Mouse (Mus musculus): ENCODE results near the gene Isoc2b. TPM values are rescaled to one million over a fixed set of nuclear protein-coding genes. Genes with fewer than 3 reads are reported as not detected.

Isoc2b gene
- polyA plus RNA-seq, 1 experiment = 36.2 TPM

Other genes with a start within 250 kb of the Isoc2b start
- gene Tmem86b, start 238.8 kb downstream of the Isoc2b start, polyA plus RNA-seq (2012; ENCODE audit: insufficient read depth, insufficient read length, missing spikeins) = 1.0 and 2.2 TPM in 2 replicates
- 31.0 and 46.4 TPM in 2 replicates for gene Ppp6r1, start 211.2 kb downstream of the Isoc2b start, polyA plus RNA-seq (2012; ENCODE audit: insufficient read depth, insufficient read length, missing spikeins)
- 21.7 and 23.6 TPM in 2 replicates for gene Hspbp1, start 185.2 kb downstream of the Isoc2b start, polyA plus RNA-seq (2012; ENCODE audit: insufficient read depth, insufficient read length, missing spikeins)
- 0.63 TPM in 2 replicates for gene Brsk1, start 179.7 kb downstream of the Isoc2b start, polyA plus RNA-seq (2012; ENCODE audit: insufficient read depth, insufficient read length, missing spikeins)
- gene Tmem150b, start 145.0 kb downstream of the Isoc2b start, polyA plus RNA-seq (2012; ENCODE audit: insufficient read depth, insufficient read length, missing spikeins) = not detected in 2 replicates
- 20.0 and 25.7 TPM in 2 replicates for gene Kmt5c, start 130.1 kb downstream of the Isoc2b start, polyA plus RNA-seq (2012; ENCODE audit: insufficient read depth, insufficient read length, missing spikeins)
- gene Cox6b2, start 117.2 kb downstream of the Isoc2b start, polyA plus RNA-seq (2012; ENCODE audit: insufficient read depth, insufficient read length, missing spikeins) = 7.9 and 17.6 TPM in 2 replicates
- gene Fam71e2, start 99.0 kb downstream of the Isoc2b start, polyA plus RNA-seq (2012; ENCODE audit: insufficient read depth, insufficient read length, missing spikeins) = not detected in 2 replicates
- not detected in 2 replicates for gene Il11, start 87.4 kb downstream of the Isoc2b start, polyA plus RNA-seq (2012; ENCODE audit: insufficient read depth, insufficient read length, missing spikeins)
- gene Tmem190, start 87.3 kb downstream of the Isoc2b start, polyA plus RNA-seq (2012; ENCODE audit: insufficient read depth, insufficient read length, missing spikeins) = not detected in 2 replicates
- 17.0 and 23.3 TPM in 2 replicates for gene Tmem238, start 80.6 kb downstream of the Isoc2b start, polyA plus RNA-seq (2012; ENCODE audit: insufficient read depth, insufficient read length, missing spikeins)
- 347 and 411 TPM in 2 replicates for gene Rpl28, start 77.4 kb downstream of the Isoc2b start, polyA plus RNA-seq (2012; ENCODE audit: insufficient read depth, insufficient read length, missing spikeins)
- gene Ube2s, start 57.7 kb downstream of the Isoc2b start, polyA plus RNA-seq (2012; ENCODE audit: insufficient read depth, insufficient read length, missing spikeins) = 64.5 and 67.8 TPM in 2 replicates
- gene Shisa7, start 25.6 kb downstream of the Isoc2b start, polyA plus RNA-seq (2012; ENCODE audit: insufficient read depth, insufficient read length, missing spikeins) = 0.40 and 0.42 TPM in 2 replicates
- gene Isoc2a, start 6.9 kb upstream of the Isoc2b start, polyA plus RNA-seq (2012; ENCODE audit: insufficient read depth, insufficient read length, missing spikeins) = 55.3 and 59.3 TPM in 2 replicates
- gene Gm36210, start 36.3 kb upstream of the Isoc2b start, polyA plus RNA-seq (2012; ENCODE audit: insufficient read depth, insufficient read length, missing spikeins) = not detected in 2 replicates
- gene Zfp628, start 45.0 kb upstream of the Isoc2b start, polyA plus RNA-seq (2012; ENCODE audit: insufficient read depth, insufficient read length, missing spikeins) = 3.2 and 3.4 TPM in 2 replicates
- 1.8 TPM in 1 of 2 replicates, not detected in the other for gene Nat14, start 51.8 kb upstream of the Isoc2b start, polyA plus RNA-seq (2012; ENCODE audit: insufficient read depth, insufficient read length, missing spikeins)
- 4.9 and 5.5 TPM in 2 replicates for gene Ssc5d, start 55.5 kb upstream of the Isoc2b start, polyA plus RNA-seq (2012; ENCODE audit: insufficient read depth, insufficient read length, missing spikeins)
- 5.4 and 8.1 TPM in 2 replicates for gene Sbk2, start 94.1 kb upstream of the Isoc2b start, polyA plus RNA-seq (2012; ENCODE audit: insufficient read depth, insufficient read length, missing spikeins)
- 0.75 TPM in 1 of 2 replicates, not detected in the other for gene Sbk3, start 100.9 kb upstream of the Isoc2b start, polyA plus RNA-seq (2012; ENCODE audit: insufficient read depth, insufficient read length, missing spikeins)
- 5.3 and 6.3 TPM in 2 replicates for gene Zfp579, start 125.9 kb upstream of the Isoc2b start, polyA plus RNA-seq (2012; ENCODE audit: insufficient read depth, insufficient read length, missing spikeins)
- gene Zfp524, start 144.2 kb upstream of the Isoc2b start, polyA plus RNA-seq (2012; ENCODE audit: insufficient read depth, insufficient read length, missing spikeins) = 12.4 and 19.4 TPM in 2 replicates
- 10.5 and 11.9 TPM in 2 replicates for gene Fiz1, start 144.4 kb upstream of the Isoc2b start, polyA plus RNA-seq (2012; ENCODE audit: insufficient read depth, insufficient read length, missing spikeins)
- not detected in 2 replicates for gene Gm44973, start 145.2 kb upstream of the Isoc2b start, polyA plus RNA-seq (2012; ENCODE audit: insufficient read depth, insufficient read length, missing spikeins)
- gene Zfp865, start 150.1 kb upstream of the Isoc2b start, polyA plus RNA-seq (2012; ENCODE audit: insufficient read depth, insufficient read length, missing spikeins) = 7.5 and 10.9 TPM in 2 replicates
- not detected in 2 replicates for gene Ccdc106, start 150.3 kb upstream of the Isoc2b start, polyA plus RNA-seq (2012; ENCODE audit: insufficient read depth, insufficient read length, missing spikeins)
- gene 4632433K11Rik, start 163.9 kb upstream of the Isoc2b start, polyA plus RNA-seq (2012; ENCODE audit: insufficient read depth, insufficient read length, missing spikeins) = not detected in 2 replicates
- gene Zfp784, start 168.2 kb upstream of the Isoc2b start, polyA plus RNA-seq (2012; ENCODE audit: insufficient read depth, insufficient read length, missing spikeins) = 1.2 and 1.9 TPM in 2 replicates
- 4.4 and 5.6 TPM in 2 replicates for gene Zfp580, start 181.3 kb upstream of the Isoc2b start, polyA plus RNA-seq (2012; ENCODE audit: insufficient read depth, insufficient read length, missing spikeins)
- 44.6 and 58.8 TPM in 2 replicates for gene U2af2, start 191.9 kb upstream of the Isoc2b start, polyA plus RNA-seq (2012; ENCODE audit: insufficient read depth, insufficient read length, missing spikeins)
- gene Epn1, start 210.0 kb upstream of the Isoc2b start, polyA plus RNA-seq (2012; ENCODE audit: insufficient read depth, insufficient read length, missing spikeins) = 66.5 and 69.5 TPM in 2 replicates
- gene Rfpl4, start 246.7 kb upstream of the Isoc2b start, polyA plus RNA-seq (2012; ENCODE audit: insufficient read depth, insufficient read length, missing spikeins) = not detected in 2 replicates

Measured in brown adipose tissue, adult 24 weeks (tissue).